Mouse (Mus musculus): ENCODE results near the gene Plcg2.

DNA sequence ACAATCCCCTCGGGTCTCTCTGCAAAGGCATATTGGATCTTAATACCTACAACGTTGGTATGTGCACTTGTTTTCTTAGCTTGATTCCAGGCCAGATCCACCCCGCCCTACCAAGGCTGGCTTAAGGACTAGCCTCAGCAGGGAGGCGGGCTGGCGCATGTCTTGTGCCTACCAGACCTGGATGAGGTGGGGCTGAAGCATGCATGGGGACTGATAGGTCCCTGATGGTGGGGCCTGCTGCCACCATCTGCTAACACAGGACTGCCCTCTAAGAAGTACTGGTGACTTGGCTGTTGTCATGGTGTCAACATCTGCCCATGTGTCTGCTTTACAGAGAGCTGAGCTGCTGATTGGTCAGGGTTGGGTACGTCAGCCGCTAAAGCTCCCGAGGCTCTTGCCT lies 107.1 kb downstream of the Plcg2 start:
- TF ChIP-seq EP300 (IDR thresholded peaks at IDR 0.05; ENCODE audit: low read depth) (no peak), CTCF (IDR thresholded peaks at IDR 0.05; ENCODE audit: low read depth) (no peak)

All from liver, embryonic 14.5 days (tissue).